ENCODE assay signal across 8 mouse cellular contexts in genomic region chr3:115933293-115934186, GRCm38 (mm10). TPM values are rescaled to one million over a fixed set of nuclear protein-coding genes. Genes with fewer than 3 reads are reported as not detected.
DNase-seq lines count a peak whose midpoint lies in the region.
"Had no signal": no experiment of that assay in that cellular context is flagged by ENCODE, and none has a peak within 500 bp of the region (broad histone marks: within the 10 kb centered on the region; RNA-seq: fewer than 3 reads in every experiment).

No protein-coding gene starts in this region.

- DNase-seq in CD4-positive helper T cell, adult 2 months (ENCODE audit: low read depth, low spot score), result peak; percentile 76
- peak; percentile 70 for DNase-seq in CD8-positive naive resting alpha-beta T cell, adult 2 months (ENCODE audit: low read depth in 2 of 2, low spot score in 2 of 2)
- peak; percentile 17 to 21 for DNase-seq in layer of hippocampus, postnatal 36 days
- DNase-seq in spleen, postnatal 36 days (ENCODE audit: low spot score in 2 of 2), result peak; percentile 68 to 70
- no peak for DNase-seq in adrenal gland, adult 8-10 months
- no peak for DNase-seq in retina, embryonic 14.5 days (ENCODE audit: low spot score)
- no peak for DNase-seq in adrenal gland, postnatal 25 days
- DNase-seq: cerebellum, adult 9-11 months had no signal

RNA-seq across cellular contexts. Expression of gene Dph5, which starts 45.9 kb away (rescaled TPM):
- total RNA-seq in layer of hippocampus, postnatal 36 days (2021), result 10 to 100 TPM; 13.6 to 17.2 TPM
- total RNA-seq in adrenal gland, adult 8-10 months (2022), result 10 to 100 TPM; 19.4 to 27.2 (median 21.3) TPM
- 25.6 and 26.7 TPM in 2 replicates for total RNA-seq in adrenal gland, postnatal 25 days (2021)

Comparison
In these comparisons a context has a peak if more than half of its experiments do, and no peak if none do; other contexts are left out.
1. DNase-seq: peak in CD4-positive helper T cell, adult 2 months (single experiment), CD8-positive naive resting alpha-beta T cell, adult 2 months (2 of 2), layer of hippocampus, postnatal 36 days (2 of 2) and spleen, postnatal 36 days (2 of 2); none in adrenal gland, adult 8-10 months (single experiment), retina, embryonic 14.5 days (single experiment) and adrenal gland, postnatal 25 days (single experiment).